Mouse (Mus musculus): Measurements from ENCODE around the gene Dync1i1. TPM values are rescaled to one million over a fixed set of nuclear protein-coding genes. Genes with fewer than 3 reads are reported as not detected.
"Not testable (repeated sequence)": the region's sequence is repeated elsewhere in the genome, so short reads cannot be mapped to it uniquely, and the experiment has no call there.

Gene Dync1i1
- not detected in 2 replicates for polyA plus RNA-seq (2012; ENCODE audit: insufficient read depth, insufficient read length, missing spikeins)

- Histone ChIP-seq H3K27ac (ENCODE audit: insufficient read depth, low read depth, low read length) (no peak within 1 kb of the TSS), H3K4me3 (ENCODE audit: insufficient read depth, low read length) (no peak within 1 kb of the TSS), H3K4me1 (ENCODE audit: control insufficient read depth, insufficient read depth, low read length) (no peaks in the 10 kb centered on the region)
- TF ChIP-seq CTCF (IDR thresholded peaks at IDR 0.05; ENCODE audit: low read depth, low read length) (no peak), POLR2A (IDR thresholded peaks at IDR 0.05; ENCODE audit: borderline replicate concordance, low read depth, low read length) (no peak)
These were observed at the start of gene Dync1i1 for GRCm38 (mm10) chr6:5725611-5726236. Gene Dync1i1, plus strand, starts transcription at chr6:5725639.

GRCm38 (mm10) chr6:5679738-5680137 is 45.7 kb upstream of the Dync1i1 start:
- H3K27ac ChIP-seq (ENCODE audit: insufficient read depth, low read depth, low read length), result no peak overlapping the region
- no peaks in the 10 kb centered on the region for H3K4me1 ChIP-seq (ENCODE audit: control insufficient read depth, insufficient read depth, low read length)
- TF ChIP-seq POLR2A (IDR thresholded peaks at IDR 0.05; ENCODE audit: borderline replicate concordance, low read depth, low read length), result no peak
- no peak for TF ChIP-seq CTCF (IDR thresholded peaks at IDR 0.05; ENCODE audit: low read depth, low read length)
- no peak overlapping the region for H3K4me3 ChIP-seq (ENCODE audit: insufficient read depth, low read length)

GRCm38 (mm10) chr6:5701826-5702225 is 23.6 kb upstream of the Dync1i1 start:
- no peak overlapping the region for H3K27ac ChIP-seq (ENCODE audit: insufficient read depth, low read depth, low read length)
- no peak overlapping the region for H3K4me3 ChIP-seq (ENCODE audit: insufficient read depth, low read length)
- TF ChIP-seq POLR2A (IDR thresholded peaks at IDR 0.05; ENCODE audit: borderline replicate concordance, low read depth, low read length) (no peak), CTCF (IDR thresholded peaks at IDR 0.05; ENCODE audit: low read depth, low read length) (no peak)
- no peaks in the 10 kb centered on the region for H3K4me1 ChIP-seq (ENCODE audit: control insufficient read depth, insufficient read depth, low read length)

- H3K4me3 ChIP-seq (ENCODE audit: insufficient read depth, low read length); H3K4me1 ChIP-seq (ENCODE audit: control insufficient read depth, insufficient read depth, low read length); H3K27ac ChIP-seq (ENCODE audit: insufficient read depth, low read depth, low read length): not testable (repeated sequence)
These were observed 17.5 kb upstream of the Dync1i1 start for GRCm38 (mm10) chr6:5707894-5708293.

GRCm38 (mm10) chr6:5710063-5710605 is 15.3 kb upstream of the Dync1i1 start:
- H3K4me1 ChIP-seq (ENCODE audit: control insufficient read depth, insufficient read depth, low read length), result no peaks in the 10 kb centered on the region
- no peak overlapping the region for H3K4me3 ChIP-seq (ENCODE audit: insufficient read depth, low read length)
- no peak overlapping the region for H3K27ac ChIP-seq (ENCODE audit: insufficient read depth, low read depth, low read length)
- TF ChIP-seq POLR2A (IDR thresholded peaks at IDR 0.05; ENCODE audit: borderline replicate concordance, low read depth, low read length), result no peak
- TF ChIP-seq CTCF (IDR thresholded peaks at IDR 0.05; ENCODE audit: low read depth, low read length), result no peak

GRCm38 (mm10) chr6:5712620-5713019 is 12.8 kb upstream of the Dync1i1 start:
- H3K4me3 ChIP-seq (ENCODE audit: insufficient read depth, low read length), result no peak overlapping the region
- H3K27ac ChIP-seq (ENCODE audit: insufficient read depth, low read depth, low read length), result no peak overlapping the region
- H3K4me1 ChIP-seq (ENCODE audit: control insufficient read depth, insufficient read depth, low read length), result no peaks in the 10 kb centered on the region
- TF ChIP-seq CTCF (IDR thresholded peaks at IDR 0.05; ENCODE audit: low read depth, low read length) (no peak), POLR2A (IDR thresholded peaks at IDR 0.05; ENCODE audit: borderline replicate concordance, low read depth, low read length) (no peak)

GRCm38 (mm10) chr6:5715101-5715618 is 10.3 kb upstream of the Dync1i1 start:
- no peak overlapping the region for H3K4me3 ChIP-seq (ENCODE audit: insufficient read depth, low read length)
- no peak overlapping the region for H3K27ac ChIP-seq (ENCODE audit: insufficient read depth, low read depth, low read length)
- TF ChIP-seq CTCF (IDR thresholded peaks at IDR 0.05; ENCODE audit: low read depth, low read length), result no peak
- TF ChIP-seq POLR2A (IDR thresholded peaks at IDR 0.05; ENCODE audit: borderline replicate concordance, low read depth, low read length), result no peak
- H3K4me1 ChIP-seq (ENCODE audit: control insufficient read depth, insufficient read depth, low read length), result no peaks in the 10 kb centered on the region

- no peak for TF ChIP-seq POLR2A (IDR thresholded peaks at IDR 0.05; ENCODE audit: borderline replicate concordance, low read depth, low read length)
- no peak for TF ChIP-seq CTCF (IDR thresholded peaks at IDR 0.05; ENCODE audit: low read depth, low read length)
These were observed 6.5 kb upstream of the Dync1i1 start for GRCm38 (mm10) chr6:5718955-5719354.

GRCm38 (mm10) chr6:5720716-5721115 is 4.7 kb upstream of the Dync1i1 start:
- not testable (repeated sequence) for H3K4me3 ChIP-seq (ENCODE audit: insufficient read depth, low read length); H3K4me1 ChIP-seq (ENCODE audit: control insufficient read depth, insufficient read depth, low read length); H3K27ac ChIP-seq (ENCODE audit: insufficient read depth, low read depth, low read length)

More at GRCm38 (mm10) chr6:5718955-5719354, 6.5 kb upstream of the Dync1i1 start:
- Histone ChIP-seq H3K4me1 (ENCODE audit: control insufficient read depth, insufficient read depth, low read length) (no peaks in the 10 kb centered on the region), H3K27ac (ENCODE audit: insufficient read depth, low read depth, low read length) (no peak overlapping the region), H3K4me3 (ENCODE audit: insufficient read depth, low read length) (no peak overlapping the region)

- TF ChIP-seq CTCF (IDR thresholded peaks at IDR 0.05; ENCODE audit: low read depth, low read length) (no peak), POLR2A (IDR thresholded peaks at IDR 0.05; ENCODE audit: borderline replicate concordance, low read depth, low read length) (no peak)
- no peak overlapping the region for H3K27ac ChIP-seq (ENCODE audit: insufficient read depth, low read depth, low read length)
- H3K4me1 ChIP-seq (ENCODE audit: control insufficient read depth, insufficient read depth, low read length), result no peaks in the 10 kb centered on the region
- H3K4me3 ChIP-seq (ENCODE audit: insufficient read depth, low read length), result no peak overlapping the region
These were observed 1.5 kb upstream of the Dync1i1 start for GRCm38 (mm10) chr6:5723986-5724385.

All from bone marrow macrophage, adult 2 months (primary cell).